Mouse (Mus musculus): Measurements from ENCODE around the gene Prl2c3.

GRCm38 (mm10) chr13:12829031-12829430 lies 29.2 kb upstream of the Prl2c3 start:
- TF ChIP-seq CTCF (IDR thresholded peaks at IDR 0.05; ENCODE audit: control insufficient read depth, insufficient read depth, insufficient read length) (no peak), USF1 (IDR thresholded peaks at IDR 0.05; ENCODE audit: low read depth) (no peak), CEBPB (IDR thresholded peaks at IDR 0.05; ENCODE audit: low read depth) (no peak), MYOG (IDR thresholded peaks at IDR 0.05; ENCODE audit: control insufficient read depth, extremely low read depth, insufficient read length) (no peak), MAX (IDR thresholded peaks at IDR 0.05) (no peak), MYOD1 (IDR thresholded peaks at IDR 0.05; ENCODE audit: control insufficient read depth, insufficient read length, low read depth) (no peak)

Data from C2C12 (cell line).